Mouse (Mus musculus): ENCODE results near the gene Spock2.

- TF ChIP-seq ZC3H11A (IDR thresholded peaks at IDR 0.05; ENCODE audit: borderline replicate concordance, low read depth, low read length): no peak
- no peak for TF ChIP-seq ZNF384 (IDR thresholded peaks at IDR 0.05; ENCODE audit: low read depth, low read length)
Observed at GRCm38 (mm10) chr10:60075159-60075558, 30.9 kb upstream of the Spock2 start.

All from ES-E14 (cell line).